Mouse (Mus musculus): ENCODE measurements at regions not wholly inside any gene's neighbourhood (a gene's known extent, or its start where the extent isn't known, plus 50 kb on each side); places are given as distances from the start of the nearest gene placed in this dataset.

DNA sequence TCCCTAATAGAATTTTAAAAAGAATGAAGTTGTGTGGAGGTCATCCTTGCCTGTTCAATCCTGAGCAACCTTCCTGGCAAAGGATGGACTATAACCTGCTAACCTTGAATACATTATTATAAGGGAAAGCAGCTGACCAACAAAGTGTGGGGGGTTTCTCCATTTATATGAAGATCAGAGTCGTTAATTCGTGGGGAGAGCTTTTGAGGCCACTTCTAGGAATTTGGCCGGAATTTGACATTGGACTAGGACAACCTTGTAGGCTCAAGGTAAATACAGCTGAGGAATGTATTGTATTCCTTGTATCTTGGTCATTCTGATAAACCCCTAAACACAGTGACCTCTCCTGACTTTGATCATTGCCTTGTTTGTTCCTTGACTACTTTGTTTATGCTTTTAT, 56.9 kb downstream of the Klf4 start:
- DNase-seq (ENCODE audit: low read depth, low spot score): no peak

DNA sequence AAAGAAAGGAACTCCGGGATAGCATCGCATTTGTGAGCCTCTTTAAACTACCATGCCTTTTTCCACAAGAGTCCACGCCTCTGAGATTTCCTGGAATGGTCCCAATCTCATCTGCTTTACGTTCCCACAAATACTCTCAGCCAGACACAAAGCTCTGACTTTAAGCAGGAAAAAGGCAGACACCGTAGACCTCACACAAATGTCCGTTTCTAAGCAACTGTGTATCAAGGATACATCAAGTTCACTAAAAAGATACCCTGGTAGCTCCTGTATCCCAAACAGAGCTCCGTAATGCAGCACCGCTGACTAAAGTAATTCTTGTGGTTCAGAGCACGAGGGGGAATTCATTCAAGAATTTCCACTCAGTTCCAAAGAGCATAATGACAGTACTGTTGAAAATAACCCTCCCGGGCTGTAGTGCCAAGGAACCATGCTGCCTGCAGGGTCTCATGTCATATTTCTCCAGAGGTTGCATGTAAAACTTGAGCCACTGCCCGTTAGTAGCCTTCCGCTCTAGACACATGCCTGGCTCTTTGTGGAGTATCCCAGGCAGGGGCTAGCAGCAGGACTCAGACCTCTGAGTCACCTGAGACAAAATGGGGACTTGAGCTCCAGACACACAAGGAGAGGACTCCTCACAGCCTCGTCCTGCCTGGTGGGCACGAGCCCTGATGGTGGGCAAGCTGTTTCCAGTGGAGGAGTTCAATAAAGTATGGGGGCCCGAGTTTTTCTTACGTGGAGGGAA, 58.0 kb downstream of the Klf4 start:
- DNase-seq (ENCODE audit: low read depth, low spot score): no peak

DNA sequence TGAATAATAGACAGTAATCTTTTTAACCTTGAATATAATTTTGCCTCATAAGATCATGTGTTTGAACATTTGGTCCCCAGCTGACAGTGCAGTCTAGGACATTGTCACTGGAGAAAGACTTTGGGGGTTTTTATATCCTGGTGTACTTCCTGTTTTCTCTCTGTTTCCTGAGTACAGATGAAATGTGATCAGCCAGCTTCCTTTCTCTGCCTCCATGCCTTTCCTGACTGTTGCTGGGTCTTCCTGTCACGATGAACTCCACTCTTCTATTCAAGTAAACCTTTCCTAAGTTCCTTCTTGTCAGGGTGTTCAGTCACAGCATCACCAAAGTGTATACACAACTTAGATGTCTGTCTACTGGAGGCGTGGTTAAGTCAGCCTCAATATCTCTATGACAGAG, 59.6 kb downstream of the Klf4 start:
- DNase-seq (ENCODE audit: low read depth, low spot score): no peak

DNA sequence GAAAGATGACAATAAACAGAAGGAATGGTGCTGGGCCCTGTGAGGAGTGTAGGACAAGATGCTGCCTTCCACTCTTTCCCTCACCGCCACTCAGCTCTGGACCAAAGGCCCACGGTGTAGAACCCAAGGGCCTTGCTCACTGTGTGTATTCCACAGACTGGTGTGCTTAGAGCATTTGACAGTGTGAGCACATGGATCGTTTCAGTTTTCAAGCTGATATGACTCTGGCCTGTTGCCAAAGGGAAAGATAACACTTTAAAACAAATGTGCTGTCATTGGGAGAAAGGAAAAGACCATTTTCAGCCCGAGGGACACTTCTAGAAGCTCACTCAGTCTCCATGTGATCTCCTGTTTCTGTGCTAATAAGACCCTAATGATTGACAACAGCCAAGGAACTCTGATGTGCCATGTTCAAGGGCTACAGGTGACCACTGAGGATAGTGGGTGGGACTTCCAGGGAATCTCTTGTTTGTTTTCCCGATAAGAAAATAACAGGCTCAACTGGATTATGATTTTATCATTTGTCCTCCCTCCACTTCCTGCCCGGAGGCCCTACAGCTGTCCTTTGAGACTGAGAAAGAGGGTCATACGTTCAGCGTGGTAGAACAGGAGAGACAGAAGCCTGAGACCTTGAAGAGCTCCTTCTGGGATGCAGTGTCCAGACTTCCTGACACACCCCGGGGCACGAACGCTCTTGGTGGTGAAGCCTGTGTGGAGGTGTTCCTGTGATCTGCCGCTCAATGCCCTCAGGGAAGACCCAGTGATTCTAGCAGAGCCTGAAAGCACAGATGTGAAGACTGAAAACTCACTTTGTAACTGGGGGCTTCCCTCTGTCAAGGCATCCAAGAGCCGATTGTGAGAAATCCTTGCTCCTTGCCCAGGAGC, 61.2 kb downstream of the Klf4 start:
- no peak for DNase-seq (ENCODE audit: low read depth, low spot score)

DNA sequence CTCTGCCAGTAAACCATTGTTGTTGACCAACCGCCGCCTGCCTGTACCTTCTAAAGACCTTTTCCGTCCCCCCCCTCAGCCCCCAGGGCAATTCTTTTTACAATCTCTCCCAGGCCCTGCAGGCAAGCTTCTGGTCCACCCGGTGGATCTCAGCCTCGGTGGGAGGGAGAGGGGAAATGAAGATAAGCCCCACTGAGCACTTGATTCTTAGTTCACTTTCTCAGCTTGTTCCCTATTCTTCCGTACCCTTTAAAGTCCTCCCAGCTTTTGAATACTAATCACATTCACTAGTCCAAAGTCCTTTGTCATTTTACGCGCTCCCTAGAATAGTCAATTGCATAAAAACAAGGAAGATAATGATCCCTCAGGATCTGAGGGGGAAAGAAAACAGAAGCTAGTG, 68.1 kb downstream of the Klf4 start:
- no peak for DNase-seq (ENCODE audit: low read depth, low spot score)

DNA sequence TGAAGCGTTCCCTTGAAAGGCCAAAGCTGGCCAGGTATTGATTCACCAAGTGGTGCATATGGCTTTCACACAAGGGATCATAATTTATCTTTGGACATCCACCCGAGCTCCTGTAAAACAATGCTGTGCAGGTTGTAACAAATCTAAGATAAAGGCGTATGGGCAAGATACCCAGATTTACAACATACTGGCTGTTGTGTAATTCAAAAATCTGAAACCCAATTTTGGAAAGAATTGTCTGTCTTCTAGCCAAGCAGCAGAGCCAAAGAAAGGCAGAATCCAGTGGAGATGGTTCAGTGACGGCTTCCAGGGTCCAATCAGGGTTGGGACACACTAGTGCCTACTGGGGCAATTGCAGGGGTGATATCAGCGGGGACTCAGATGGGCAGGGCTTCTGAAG, 70.3 kb downstream of the Klf4 start:
- DNase-seq (ENCODE audit: low read depth, low spot score): no peak

DNA sequence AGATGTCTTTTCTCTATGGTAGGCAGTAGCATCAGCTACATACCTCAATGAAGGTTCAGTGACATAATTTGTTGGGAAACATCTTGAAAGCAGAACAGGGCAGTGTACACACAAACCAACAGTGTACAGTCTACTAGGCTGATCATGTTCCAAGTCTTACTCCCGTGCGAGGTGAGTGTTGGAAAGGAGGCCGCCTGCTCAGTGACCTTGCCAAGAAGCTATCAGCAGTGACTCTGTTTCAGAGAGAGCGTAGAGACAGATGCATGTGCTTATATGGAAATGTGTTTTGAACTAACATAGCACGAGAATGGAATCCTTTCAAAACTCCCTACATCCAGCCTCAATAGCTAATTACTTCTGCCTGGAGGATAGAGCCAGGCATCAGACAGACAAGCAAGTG, 78.4 kb downstream of the Klf4 start:
- DNase-seq (ENCODE audit: low read depth, low spot score): no peak

DNA sequence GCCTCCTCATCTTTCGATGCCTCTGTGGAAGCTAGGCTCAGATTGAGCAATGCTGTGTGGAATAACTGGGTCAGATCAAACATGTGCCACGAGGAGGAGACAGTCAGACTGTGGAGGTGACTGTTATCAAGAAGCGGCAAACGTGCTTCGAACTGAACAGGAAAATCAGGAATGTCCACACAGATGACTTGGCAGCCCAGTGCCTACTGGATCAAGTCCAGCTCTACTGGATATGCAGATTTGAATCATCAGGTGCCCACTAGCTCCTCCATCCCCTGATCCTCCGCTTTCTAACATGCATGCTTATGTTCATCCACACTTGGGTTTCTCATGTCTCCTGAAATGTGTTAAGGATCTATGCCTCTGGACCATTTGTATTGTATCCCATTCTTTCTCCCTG, 79.7 kb downstream of the Klf4 start:
- no peak for DNase-seq (ENCODE audit: low read depth, low spot score)

DNA sequence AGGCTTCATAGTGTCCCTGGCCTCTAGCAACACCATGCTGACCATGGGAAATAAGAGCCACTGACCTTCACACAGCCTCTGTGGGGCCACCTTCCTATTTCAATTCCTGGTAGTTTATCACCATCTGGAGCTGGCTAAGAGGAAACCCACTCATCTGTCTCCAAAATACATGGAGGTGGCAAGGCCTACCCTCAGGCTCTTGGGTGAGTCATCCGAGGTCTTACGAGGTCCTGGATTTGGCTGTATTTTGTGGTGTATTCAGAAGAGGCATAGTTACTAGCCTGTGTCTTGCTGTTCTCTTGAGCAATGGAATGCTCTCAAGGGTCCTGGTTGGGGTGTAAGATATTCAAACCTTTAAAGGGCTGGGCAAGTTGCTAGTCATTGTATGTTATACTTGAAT, 80.6 kb downstream of the Klf4 start:
- DNase-seq (ENCODE audit: low read depth, low spot score): no peak

DNA sequence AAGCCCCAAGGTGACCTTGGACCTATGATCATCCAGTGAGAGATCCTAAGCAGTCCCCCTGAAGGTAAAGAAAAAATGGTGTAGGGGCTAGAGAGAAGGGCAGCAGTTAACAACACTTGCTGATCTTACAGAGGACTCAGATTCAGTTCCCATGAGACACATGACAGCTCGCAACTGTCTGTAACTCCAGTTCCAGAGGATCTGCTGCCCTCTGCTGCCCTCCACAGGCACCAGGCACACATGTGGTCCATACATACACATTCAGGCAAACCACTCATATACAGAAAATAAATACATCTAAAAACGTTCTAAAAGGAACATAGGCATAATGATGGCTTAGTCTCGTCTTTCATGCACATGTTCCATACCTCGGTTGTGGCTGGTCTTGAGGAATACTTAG, 81.2 kb downstream of the Klf4 start:
- DNase-seq (ENCODE audit: low read depth, low spot score): peak; percentile 32

DNA sequence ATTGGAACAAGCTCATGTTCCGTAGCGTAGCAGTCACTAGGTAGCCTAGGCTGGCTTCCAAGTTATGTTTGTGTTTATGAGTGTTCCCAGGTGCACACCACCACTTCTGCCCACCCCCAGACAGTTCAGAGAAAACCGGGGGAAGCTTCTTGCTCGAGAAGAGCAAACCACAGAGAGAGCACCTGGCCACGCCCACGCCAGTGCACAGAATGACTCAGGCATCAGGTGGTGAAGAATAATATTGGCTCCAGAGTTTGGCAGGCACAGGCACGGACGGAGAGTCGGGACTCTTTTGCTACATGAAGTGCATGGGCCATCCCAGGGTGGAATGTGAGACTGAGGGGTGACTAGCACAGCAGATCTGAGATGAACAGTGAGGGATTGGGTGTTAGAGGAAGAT, 88.8 kb downstream of the Klf4 start:
- peak; percentile 81 for DNase-seq (ENCODE audit: low read depth, low spot score)

DNA sequence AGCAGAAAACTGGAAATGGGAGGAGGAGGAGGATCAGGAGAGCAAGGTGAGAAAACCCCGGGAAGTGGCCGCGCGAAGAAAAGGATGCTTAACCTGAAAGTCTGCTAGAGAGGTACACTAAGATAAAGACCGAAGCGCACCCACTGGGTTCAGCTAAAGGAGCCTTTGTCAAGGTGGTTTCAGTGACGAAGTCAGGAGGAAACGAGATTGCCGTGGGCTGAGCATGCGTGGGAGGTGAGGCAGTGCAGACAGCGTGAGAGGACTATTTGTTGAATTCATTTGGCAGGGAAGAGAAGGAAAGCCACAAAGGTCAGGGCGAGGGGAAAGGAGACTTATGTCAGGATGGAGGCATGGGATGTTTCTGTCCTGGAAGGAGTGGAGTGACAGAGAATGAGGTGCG, 90.2 kb downstream of the Klf4 start:
- peak; percentile 78 for DNase-seq (ENCODE audit: low read depth, low spot score)

Measured in CD4-positive helper T cell, adult 2 months (primary cell).